Mouse (Mus musculus) kidney, postnatal 25 days (tissue): Measurements from ENCODE around the gene Zfp184.

Experiments used
- DNase-seq, 2 experiments: peaks; one replicate each; pipeline ENCODE4 v3.0.0; 2021; ENCODE audit warnings: mixed read lengths in 2 of 2

Gene Zfp184

GRCm38 (mm10) chr13:21923417-21923816, 21.5 kb upstream of the Zfp184 start:
- DNase-seq = no peak

- DNase-seq = no peak
Measured at GRCm38 (mm10) chr13:21924734-21925335, 20.1 kb upstream of the Zfp184 start.

- no peak for DNase-seq
Measured at GRCm38 (mm10) chr13:21930981-21931380, 13.9 kb upstream of the Zfp184 start.

GRCm38 (mm10) chr13:21931740-21932139, 13.2 kb upstream of the Zfp184 start:
- no peak for DNase-seq

- no peak for DNase-seq
Measured at GRCm38 (mm10) chr13:21933626-21934548, 11.0 kb upstream of the Zfp184 start.

GRCm38 (mm10) chr13:21934982-21935791, 9.7 kb upstream of the Zfp184 start:
- peak; percentile 47 to 50 for DNase-seq

GRCm38 (mm10) chr13:21935833-21936232, 9.1 kb upstream of the Zfp184 start:
- DNase-seq = no peak

- peak in 1 of 2 experiments; percentile 9 for DNase-seq
Measured at GRCm38 (mm10) chr13:21936968-21937367, 7.9 kb upstream of the Zfp184 start.

- DNase-seq = peak; percentile 86 to 93
Measured at GRCm38 (mm10) chr13:21940213-21940612, 4.7 kb upstream of the Zfp184 start.

GRCm38 (mm10) chr13:21940811-21941321, 4.0 kb upstream of the Zfp184 start:
- DNase-seq = peak; percentile 85 to 88

- no peak for DNase-seq
Measured at GRCm38 (mm10) chr13:21943644-21944043, 1.2 kb upstream of the Zfp184 start.

GRCm38 (mm10) chr13:21944592-21944925, 335 bp upstream of the Zfp184 start:
- no peak for DNase-seq

- DNase-seq = no peak
Measured at GRCm38 (mm10) chr13:21969269-21969668, 24.4 kb downstream of the Zfp184 start.

GRCm38 (mm10) chr13:21969816-21970215, 24.9 kb downstream of the Zfp184 start:
- DNase-seq = no peak

- DNase-seq = no peak
Measured at GRCm38 (mm10) chr13:21971641-21972040, 26.7 kb downstream of the Zfp184 start.

- peak; percentile 88 to 90 for DNase-seq
Measured at GRCm38 (mm10) chr13:21974221-21974725, 29.4 kb downstream of the Zfp184 start.

GRCm38 (mm10) chr13:21974726-21975473, 30.0 kb downstream of the Zfp184 start:
- DNase-seq = peak; percentile 66 to 82

- DNase-seq = peak in 1 of 2 experiments; percentile 41
Measured at GRCm38 (mm10) chr13:21980981-21981802, 36.3 kb downstream of the Zfp184 start, which contains the start of gene Pom121l2. TSS of gene Pom121l2 (plus strand) at chr13:21981194.

GRCm38 (mm10) chr13:21981803-21982193, 36.9 kb downstream of the Zfp184 start:
- DNase-seq = no peak

- DNase-seq = no peak
Measured at GRCm38 (mm10) chr13:21984486-21984885, 39.6 kb downstream of the Zfp184 start.

- DNase-seq = no peak
Measured at GRCm38 (mm10) chr13:21992550-21992949, 47.7 kb downstream of the Zfp184 start.
